Mouse (Mus musculus) gastrocnemius, adult 18-20 months (tissue): ENCODE data around the gene Itpk1. TPM values are rescaled to one million over a fixed set of nuclear protein-coding genes. Genes with fewer than 3 reads are reported as not detected.

ENCODE experiments used
- DNase-seq: peaks from one replicate; pipeline ENCODE4 v3.0.0; 2021; ENCODE audit warnings: low spot score
- long read RNA-seq, 2 experiments: library from polyadenylated mRNA; stranded (forward); transcript quantifications; one replicate each; pipeline ENCODE4 v2.0.0; 2021
- total RNA-seq, 2 experiments: library from RNA; stranded (reverse); gene quantifications; 2 replicates each; pipeline ENCODE4 v1.2.3; 2021

Gene Itpk1
- total RNA-seq, result 1 to 10 TPM; 6.5 to 7.4 TPM
- long read RNA-seq, experiment 1, transcript Itpk1-201 (10 exons, 2,918 nt), result major isoform, 5 of 9 reads
- long read RNA-seq, experiment 1, partial matches to known transcripts, result 0 of 9 reads
- long read RNA-seq, experiment 1, other reads (novel, unspliced or antisense), result 4 of 9 reads
- long read RNA-seq, experiment 2, partial matches to known transcripts, result 0 of 8 reads
- long read RNA-seq, experiment 2, other reads (novel, unspliced or antisense), result 4 of 8 reads

DNA sequence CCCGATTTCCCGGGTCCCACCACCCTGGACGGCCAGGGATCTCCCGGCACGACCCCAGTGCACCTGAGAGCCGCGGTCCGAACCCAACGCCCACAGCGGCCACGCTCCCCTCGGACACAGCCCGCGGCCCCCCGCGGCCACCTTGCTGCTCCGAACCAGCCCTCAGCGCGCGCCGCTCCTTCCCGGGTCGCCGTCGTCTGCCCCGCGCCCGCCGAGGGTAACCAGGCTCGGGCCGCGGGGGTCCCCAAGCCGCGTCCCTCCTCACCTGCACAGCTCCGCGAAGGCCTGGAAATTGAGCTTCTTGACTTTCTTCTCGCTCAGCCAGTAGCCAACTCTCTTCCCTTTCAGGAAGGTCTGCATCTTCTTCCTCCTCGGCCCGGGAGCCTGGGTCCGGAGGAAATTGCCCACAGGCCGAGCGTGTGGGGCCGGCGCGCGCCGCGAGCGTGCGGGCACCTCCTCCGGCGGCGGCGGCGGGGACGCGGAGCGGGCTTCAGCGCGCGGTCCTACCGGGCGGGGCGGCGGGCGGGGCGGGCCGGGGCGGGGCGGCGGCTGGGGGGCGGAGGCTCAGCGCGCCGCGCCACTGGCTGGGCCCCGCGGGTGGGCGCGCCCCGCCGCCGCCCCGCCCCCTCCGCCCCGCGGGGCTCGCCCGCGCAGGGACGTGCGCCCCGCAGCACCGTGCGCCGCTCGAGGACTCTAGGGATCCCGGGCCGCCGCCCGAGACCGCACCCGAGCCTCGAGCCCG lies at the start of gene Itpk1:
Gene Itpk1 (minus strand): TSS at position 474 of the 742 bp plus-strand sequence.
- DNase-seq, result peak; percentile 41

DNA sequence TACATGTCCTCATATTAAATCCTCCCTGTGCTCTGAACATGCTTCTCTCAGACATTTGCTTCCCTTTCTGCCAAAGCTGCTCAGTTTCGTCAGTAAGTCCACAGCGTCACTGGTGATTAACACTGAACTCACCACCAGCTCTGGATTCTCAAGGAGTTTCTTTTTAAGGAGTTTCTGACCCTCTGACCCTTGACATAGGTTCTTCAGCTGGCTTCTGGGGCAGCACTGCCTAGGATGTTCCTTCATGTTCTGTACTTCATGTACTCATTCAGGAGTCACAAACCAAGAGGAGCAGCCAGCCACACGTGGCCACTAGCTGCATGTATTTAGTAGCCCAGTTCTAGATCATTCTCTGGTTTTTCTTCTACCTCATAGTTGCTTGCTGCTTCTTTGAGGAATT lies 43.5 kb upstream of the Itpk1 start:
- no peak for DNase-seq

DNA sequence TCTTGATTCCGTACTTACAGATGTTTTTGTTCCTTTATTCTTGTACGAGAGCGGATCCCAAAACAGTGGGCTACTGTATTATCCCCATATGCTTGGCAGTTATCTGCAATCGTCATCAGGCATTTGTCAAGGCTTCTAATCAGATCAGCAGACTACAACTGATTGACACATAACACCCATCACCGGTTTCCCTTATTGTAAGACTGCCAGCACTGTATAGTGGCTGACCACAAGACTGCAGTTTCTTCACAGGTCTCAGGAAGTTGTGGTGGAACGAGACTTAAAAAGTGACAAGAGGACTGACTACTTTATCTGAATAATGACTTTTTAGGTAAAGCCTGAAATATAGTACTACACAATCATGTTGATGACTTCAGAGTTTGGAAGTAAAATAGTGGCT lies 40.1 kb upstream of the Itpk1 start:
- DNase-seq, result no peak

DNA sequence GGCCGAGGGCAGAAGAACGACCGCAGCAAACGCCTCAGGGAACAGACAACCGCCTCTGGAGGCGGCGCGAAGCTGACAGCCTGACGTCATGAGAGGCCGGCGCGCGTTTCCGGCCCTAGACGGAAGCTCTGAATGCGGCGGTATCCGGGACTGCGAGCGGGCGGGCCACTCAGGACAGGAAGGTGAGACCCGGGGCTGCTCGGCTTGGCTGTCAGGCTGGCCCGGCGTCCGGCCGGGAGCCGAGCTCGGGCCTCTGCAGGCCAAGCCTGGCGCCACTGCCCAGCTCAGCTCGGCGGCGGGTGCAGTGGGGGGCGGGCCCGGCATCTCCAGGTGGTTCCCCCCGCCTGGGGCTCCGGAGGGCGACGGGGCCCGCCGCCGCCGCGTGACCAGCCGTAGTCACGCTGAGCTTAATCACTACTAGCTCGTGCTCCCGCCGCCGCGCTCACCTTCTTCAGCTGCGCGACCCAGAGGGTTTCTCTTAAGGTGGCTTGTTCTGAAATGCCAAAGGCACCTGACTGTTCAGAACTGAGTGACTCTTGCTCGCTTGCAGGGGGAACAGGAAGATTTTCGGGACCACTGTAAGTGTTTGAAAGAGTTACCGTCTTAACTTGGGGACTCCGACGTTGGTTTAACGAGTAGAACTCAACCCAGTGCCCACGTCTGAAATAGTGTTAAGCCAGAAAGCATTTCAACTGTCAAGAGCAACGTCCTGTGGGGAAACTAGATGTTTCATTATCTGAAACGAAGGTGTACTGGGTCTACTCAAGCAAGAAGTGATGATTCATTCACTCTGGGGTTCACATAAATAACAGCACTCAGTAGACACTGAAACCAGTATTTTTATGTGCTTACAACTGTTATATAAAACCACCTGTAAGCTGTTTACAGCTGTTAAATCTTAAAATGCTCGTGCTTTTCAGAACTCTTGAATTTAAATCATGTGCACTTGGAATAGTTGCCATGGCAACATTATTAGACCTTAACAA lies 39.2 kb upstream of the Itpk1 start, which contains the start of the genes Moap1 and Tmem251:
Gene Moap1 (minus strand): TSS at position 73 of the 986 bp plus-strand sequence.
Gene Tmem251 (plus strand): TSS at position 174 of the 986 bp plus-strand sequence.
- DNase-seq, result peak; percentile 87

DNA sequence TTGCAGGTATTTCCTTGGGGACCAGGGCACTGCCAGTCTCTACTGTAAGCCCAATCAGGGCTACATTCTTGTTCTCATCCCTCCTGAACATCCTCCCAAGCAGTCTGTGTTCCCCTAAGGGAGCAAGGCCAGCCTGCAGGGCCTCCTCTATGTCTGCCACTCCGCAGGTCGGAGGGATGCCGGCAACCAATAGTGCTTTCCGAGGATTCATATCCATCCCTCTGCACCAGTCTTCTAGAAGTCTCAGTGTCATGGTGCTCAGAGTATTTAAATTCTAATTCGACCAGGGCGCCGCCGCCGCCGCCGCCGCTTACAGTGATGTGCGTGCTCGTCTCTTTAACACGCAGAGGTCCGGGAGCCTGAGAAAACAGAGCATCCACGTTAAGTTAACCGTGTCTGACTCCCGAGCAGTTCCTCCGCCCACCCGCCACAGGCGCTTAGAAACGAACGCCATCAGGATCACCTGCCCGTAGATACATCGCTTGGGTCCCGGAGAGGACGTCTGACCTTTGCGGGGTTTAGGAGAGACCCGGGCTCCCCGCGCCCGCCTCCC lies 38.4 kb upstream of the Itpk1 start:
- DNase-seq, result no peak

DNA sequence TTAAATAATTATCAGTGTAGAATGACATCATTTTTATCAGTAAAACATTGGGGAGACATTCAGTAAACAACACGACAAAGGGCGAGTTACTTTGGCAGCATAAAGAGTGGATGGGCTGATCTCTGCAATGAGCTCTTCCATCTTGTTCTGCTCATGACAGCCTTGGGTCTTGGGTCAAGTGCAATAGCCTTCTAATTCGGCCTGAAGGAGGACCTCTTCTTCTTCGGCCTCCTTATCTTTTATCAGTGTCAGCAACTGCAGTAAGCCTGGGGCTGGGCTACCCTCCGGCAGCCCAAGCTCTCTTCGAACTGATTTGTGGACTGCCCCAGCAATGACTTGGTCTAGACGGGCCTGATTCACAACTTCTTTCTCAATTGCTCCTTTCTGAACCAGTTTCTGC lies 37.3 kb upstream of the Itpk1 start:
- no peak for DNase-seq

DNA sequence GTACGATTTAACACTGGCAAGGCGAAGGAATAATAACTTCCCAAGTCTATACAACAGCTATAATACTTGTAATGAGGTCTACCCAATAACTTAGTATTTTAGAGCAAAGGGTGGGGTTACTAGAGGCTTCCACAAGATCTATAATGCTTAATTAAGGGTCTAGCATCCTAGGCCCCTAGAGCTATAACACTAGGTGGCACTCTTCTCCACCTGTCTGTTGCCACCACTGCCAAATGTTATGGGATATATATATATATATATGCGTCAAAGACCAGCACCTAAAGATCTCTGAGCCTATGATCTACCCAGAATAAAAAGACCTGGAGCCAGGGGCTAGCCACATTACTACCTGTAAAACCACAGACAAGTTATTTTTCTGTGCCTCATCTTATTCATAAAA lies 35.6 kb upstream of the Itpk1 start:
- no peak for DNase-seq

DNA sequence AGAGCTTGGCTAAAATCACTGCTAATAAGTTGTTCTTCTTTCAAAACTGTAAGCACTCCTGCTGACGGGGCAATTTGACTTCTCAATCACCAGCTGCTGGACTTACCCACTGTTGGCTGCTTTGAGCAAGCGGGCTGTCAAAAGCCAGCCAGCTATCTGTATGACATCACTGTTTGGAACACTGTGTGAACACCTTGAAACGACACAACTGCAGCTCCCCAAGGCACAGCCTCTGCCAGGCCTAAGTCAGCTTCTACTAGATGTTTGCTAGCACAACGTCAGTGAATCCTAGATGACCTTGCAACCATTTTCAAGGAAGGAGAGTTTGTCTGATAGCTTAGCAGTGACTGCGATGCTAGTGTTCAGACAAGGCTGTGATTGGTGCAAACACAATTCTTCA lies 34.4 kb upstream of the Itpk1 start:
- DNase-seq, result no peak

DNA sequence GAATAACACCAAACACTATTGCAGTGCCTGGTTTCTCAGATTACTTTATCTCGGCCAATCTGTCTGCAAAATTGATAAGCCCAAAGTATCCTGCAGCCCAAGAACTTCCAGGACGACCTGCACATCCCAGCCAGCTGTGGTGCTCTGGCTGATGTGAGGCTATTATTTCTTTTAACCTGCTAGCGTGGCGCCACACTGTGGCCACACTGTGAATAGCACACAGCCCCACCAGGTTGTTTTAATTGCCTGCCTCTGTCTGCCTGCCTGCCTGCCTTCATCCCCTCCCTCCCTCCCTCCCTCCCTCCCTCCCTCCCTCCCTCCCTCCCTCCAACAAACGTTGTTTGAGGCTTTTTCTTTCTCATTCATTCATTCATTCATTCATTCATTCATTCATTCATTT lies 28.7 kb upstream of the Itpk1 start:
- DNase-seq, result peak; percentile 31

DNA sequence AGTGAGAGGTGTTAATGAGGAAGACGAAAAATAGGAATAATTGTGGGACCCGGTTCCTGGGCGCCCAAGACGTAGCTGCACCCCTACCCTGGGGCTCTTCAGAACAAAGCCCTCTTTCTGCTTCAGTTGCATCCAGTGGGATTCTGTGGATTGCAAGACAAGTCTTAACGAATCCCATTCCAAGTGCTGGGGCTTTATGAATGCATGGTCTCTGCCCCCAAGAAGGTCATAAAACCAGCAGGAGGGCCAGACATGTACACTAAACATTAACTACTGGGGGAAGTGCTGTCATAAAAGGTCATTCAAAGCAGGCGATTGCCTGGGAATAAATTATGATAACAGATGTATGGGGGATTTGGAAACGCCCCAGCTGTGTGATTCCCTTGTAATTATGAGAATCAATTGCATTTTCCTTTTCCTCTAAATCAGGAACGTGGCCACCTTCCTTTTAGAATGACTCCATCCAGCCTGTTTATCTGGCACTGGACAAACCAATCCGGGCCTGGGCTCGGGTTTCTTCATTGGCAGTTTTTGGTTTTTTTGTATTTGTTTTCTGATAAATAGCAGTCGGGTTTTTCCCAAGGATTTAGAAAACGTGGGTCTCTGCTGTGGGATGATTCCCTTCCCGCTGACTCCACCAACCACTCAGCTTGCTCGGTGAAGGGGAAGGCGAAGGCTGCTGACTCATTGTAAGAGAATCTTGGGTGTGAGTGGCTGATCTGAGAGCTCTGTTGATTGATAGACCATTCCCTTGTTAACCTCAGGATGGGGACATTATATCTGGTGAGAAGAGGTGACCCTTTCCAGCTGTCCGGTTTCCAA lies 26.3 kb upstream of the Itpk1 start:
- DNase-seq, result no peak

DNA sequence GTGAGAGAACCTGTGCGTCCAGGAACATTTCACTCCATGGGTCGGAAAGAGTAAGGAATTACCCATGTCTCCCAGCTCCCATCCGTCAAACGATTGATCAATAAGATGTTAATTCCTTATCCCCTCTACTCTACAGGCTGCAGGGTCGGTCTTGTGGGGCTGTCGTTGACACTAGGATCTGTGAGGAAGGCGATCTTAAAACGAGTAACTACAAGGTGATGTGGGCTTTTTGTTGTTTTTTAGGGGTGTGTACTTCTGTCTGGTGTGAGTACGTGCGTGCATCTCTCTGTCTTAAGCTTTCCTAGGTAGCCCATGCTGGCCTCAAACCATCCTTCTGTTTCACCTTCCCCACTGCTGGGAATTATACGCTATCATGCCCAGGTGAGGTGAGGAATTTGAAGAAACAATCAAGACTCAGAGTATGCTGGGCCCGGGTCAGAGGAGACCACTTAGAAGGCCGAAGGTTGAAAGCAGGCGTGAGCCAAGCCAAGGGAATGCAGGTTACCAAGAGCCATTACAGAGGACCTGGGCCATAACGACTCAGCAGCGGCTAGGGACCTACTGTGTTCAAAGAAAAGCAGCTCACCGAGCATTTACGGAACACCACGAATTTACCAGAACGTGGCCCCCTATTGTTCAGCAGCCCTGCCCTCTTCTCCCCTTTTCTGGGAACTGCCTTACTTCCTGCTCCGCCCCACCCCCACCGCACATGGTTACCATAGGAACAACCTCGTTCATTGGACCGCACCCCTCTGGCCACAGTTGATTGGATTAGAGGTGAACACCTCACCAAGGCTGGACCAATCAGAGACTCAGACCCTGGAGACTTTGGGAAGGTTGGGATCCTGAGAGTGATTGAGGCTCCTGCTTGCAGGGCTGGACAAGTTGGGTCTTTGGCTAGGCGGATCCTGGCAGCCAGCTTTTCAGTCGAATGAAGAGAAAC lies 25.4 kb upstream of the Itpk1 start:
- no peak for DNase-seq

DNA sequence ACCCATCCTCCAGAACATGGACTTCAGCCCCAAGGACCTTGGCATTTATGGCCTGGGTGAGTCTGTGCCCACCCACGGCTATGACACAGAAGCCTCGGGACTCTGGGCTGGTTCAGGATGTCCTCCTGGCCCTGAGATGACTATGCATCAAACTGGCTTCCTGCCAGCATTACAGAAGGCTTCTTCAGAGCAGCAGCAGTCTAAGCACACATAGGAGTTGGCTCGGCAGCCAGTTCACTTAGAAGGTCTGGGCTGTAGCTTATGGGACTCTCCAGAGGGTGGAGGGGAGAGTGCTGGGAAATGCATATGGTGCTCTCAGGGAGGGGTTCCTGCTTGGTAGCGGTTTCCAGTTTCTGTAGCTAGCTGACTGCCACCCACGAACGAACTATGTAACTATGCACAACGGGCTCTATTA lies 21.0 kb upstream of the Itpk1 start:
- no peak for DNase-seq

DNA sequence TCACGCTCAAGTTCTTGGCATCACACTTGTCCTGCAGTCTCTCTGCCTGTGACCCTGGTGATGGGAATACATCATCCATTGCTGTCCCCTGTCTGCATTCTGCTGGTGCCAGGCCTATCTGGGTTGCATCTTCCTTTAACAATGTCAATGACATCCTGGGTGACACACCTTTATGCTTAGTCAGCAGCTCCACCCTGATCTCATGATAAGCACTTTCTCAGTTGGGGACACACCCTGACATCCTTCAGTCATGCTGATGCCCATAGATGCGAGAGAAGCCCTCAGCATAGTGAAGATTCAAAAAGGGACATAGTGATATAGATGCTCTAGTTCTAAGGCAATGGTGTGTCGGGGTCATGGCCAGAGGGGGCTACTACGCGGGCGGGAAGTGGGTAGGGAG lies 20.4 kb upstream of the Itpk1 start:
- no peak for DNase-seq

DNA sequence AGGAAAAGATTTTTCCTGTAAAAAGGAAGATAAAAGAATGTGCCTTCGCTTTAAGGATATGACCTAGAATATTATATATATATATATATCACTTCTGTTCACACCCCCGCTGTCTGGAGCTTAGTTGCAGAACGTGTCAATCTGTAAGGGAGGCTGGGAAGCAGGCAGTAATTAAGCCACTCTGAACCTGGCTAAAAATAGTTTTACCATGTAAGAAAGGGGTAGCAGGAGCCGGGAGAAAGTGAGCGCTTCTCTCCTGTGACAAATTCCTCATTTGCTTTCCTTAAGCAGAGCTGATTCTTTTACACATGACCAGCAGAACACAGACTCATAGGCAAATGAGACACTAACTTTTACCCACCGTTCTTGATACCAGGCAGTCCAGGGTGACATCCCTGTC lies 19.1 kb upstream of the Itpk1 start:
- no peak for DNase-seq

DNA sequence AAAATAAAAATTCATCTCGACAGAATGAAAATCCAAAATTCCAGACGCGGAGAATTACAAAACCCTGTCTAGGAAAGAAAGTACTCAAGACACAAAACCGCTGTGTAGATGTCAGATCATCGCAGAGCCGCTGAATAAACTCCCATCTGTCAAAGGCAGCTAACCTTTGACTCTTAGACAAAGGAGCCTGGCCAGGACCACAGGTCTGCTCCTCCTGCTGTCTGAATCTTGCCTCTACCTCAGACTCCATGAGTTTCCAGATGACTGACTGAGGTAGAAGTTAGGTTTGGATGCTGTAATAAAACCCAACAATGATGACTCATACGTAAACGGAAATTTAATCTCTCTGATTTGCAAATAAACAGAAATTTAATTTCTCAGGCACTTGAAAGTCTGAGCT lies 18.2 kb upstream of the Itpk1 start:
- no peak for DNase-seq

DNA sequence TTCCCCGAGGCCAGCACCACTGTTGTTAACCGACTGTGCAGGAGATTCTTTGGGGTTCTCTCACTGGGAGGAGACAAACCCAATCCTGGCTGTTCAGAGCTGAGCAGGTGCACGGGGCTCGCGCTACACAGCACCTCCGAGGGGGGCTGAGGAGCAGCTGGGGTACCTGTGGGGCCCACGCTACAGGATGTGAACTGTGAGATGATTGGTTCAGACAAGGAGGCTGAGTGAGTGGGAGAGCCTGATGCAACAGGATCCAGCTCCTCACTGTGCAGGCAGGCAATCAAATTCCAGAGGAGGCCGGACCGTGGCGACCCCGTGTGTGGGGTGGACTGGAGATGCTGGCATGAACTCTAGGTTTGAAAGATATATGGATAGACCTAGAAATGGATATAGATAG lies 17.7 kb upstream of the Itpk1 start:
- no peak for DNase-seq

DNA sequence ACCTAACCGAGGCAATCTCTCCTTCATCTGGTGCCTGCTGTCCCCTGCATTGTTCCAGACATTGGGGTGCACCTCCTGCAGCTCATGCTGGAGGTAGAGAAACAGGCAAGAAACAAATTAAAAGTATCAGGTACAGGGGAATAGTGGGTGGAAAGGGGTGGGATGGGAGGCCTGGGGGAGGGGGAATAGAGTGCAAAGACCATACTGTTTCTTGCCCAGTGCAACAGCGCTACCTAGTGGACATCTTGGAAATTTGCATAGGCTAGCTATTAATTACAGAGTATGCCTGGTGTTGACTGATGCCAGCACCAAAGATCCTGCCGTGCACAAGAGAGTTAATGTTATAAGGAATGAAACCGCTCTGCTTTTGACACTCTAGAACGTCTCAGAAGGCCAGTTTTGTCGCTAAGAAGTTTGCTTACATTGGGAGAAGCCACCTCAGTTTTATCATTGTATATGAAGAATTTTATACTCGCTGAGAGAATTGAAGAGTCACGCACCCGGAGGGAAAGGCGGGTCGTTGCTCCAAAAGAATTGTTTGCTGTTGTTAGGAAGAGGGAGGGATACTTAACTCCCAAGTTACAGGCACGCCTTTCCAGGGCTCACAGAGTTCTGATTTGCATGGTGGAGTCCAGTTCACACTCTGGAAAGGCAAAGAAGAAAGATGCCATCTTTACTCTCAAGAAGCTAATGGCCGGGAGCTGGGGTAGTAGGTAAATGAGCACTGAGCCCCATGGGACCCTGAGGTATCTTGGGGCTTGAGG lies 15.0 kb upstream of the Itpk1 start:
- DNase-seq, result peak; percentile 42

DNA sequence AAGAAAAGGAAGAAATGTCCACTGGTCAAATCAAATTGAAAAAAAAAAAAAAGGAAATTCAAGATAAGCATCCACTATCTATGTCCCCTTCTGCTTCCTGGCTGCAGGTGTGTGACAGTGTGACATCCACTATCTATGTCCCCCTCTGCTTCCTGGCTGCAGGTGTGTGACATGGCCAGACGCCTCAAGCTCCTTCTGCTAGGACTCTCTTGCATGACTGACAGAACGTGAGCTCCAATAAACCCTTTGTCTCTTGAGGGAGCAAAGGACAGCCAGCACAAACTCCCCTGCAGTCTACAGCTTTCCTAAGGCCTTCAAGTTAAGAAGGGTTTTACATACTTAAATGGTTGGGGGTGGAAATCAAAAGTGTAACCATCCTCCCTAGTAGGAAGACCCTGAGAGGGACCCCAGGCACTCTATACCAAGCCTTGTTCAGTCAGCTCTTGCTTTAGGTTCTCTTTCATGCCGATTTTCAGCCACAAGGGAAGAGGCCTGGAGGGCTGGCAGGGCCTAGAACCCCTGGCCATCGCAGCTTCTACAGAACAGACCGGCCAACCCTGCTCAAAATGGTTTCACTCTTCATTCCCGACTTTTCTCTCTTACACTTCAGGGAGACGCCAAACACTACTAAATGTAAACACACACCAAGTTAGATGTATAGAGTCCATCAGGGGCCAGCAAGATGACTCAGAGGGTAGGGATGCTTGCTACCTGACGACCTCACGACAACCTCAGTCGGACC lies 10.1 kb upstream of the Itpk1 start:
- no peak for DNase-seq
